Mouse (Mus musculus): Measurements from ENCODE around the gene Klhl22.
"Not testable (repeated sequence)": the region's sequence is repeated elsewhere in the genome, so short reads cannot be mapped to it uniquely, and the experiment has no call there.

The Klhl22 gene

DNA sequence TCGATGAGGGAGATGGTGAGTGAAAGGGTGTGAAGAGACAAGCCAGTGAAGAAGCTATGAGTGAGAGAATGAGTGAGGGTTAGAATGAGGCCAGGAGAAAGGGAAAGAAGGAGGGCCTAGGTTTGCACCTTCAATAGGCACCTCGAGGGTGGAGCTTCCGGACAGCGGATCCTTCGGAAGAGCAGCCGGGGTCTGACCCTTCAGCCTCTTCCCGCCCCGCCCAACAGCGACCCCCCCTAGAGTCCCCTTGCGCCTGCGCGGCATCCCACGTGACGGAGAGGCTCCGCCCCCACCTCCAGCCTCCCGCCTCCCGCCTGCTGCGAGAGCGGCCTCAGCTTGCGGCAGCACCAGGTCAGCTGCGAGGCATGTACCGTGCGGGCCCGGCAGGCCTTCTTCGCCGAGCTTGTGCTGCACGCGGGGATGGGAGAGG is at the start of gene Klhl22:
Klhl22 (plus strand) TSS at position 275 of the 430 bp plus-strand sequence.
- peak; percentile 91 for DNase-seq

DNA sequence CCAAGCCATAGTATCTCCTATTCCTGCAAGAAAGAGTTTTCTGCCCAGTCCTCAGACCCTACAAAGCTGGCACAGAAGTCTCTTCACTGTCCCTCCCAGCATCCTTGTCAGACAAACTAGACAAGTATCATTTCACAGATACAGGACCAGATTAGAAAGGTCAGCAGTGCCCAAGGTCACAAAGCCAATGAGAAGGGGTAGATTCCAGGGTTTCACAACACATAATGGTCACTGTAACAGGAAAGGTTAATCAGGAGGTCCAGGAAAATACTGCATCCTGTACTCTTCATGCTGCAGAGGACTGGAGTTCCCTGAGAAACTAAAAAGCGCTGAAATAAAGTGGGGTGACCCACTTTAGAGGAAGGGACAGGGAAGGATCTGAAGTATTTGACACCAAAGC is 41.6 kb upstream of the Klhl22 start:
- DNase-seq, result no peak

DNA sequence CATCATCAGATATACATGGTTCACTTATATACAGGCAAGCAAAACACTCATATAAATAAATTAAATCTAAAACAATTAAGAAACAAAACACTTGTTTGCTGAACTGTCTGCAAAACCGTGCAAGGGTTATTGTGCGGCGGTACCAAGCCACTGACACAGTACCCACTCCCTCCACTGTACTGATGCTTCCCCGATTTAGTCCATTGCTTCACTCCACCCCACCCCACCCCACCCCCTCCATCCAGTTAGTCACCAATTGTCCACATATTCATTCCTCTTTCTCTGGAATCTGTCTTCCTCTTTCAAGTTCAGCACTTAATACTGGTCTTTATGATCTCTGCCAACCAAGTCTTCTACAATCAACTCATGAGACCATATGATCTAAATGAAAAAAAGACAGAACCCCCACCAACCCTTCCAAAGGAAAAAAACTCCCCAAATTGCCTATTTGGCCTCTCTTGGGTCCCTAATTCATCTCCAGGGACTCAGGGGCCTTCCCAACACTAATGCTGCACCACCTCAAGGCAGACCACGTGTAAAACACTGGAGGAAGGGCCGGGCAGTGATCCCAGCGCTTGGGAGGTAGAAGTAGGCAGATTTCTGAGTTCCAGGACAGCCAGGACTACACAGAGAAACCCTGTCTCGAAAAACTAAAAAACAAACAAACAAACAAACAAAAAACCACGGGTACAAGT is 38.2 kb upstream of the Klhl22 start:
- no peak for DNase-seq

DNA sequence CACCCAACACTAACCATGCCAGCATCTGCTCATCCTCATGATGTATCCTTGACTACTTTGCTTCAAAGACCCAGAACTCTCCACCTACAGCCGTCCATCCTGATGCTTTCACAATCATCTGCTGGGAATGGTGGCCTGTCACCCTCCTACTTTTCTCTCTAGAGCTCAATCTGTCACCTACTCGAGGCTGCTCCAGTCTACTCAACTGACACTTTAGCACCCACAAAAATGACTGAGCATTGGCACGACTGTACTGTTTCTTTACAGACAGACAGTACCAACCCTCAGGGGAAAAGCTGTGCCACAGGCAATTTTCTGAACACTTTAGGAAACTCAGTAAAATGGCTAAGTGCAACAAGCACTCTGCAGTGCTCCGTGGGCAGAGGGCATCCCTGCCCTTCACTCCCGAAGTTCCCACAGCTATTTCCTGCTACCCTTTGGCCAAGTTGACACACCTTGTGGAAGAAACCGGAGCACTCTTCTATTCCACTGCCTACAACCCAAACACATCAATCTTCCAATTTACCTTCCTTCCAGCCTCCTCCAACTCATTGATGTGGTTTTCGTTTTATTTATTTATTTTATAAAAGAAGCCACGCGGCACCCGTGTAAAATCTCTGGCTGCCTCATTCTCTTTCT is 37.5 kb upstream of the Klhl22 start:
- no peak for DNase-seq

DNA sequence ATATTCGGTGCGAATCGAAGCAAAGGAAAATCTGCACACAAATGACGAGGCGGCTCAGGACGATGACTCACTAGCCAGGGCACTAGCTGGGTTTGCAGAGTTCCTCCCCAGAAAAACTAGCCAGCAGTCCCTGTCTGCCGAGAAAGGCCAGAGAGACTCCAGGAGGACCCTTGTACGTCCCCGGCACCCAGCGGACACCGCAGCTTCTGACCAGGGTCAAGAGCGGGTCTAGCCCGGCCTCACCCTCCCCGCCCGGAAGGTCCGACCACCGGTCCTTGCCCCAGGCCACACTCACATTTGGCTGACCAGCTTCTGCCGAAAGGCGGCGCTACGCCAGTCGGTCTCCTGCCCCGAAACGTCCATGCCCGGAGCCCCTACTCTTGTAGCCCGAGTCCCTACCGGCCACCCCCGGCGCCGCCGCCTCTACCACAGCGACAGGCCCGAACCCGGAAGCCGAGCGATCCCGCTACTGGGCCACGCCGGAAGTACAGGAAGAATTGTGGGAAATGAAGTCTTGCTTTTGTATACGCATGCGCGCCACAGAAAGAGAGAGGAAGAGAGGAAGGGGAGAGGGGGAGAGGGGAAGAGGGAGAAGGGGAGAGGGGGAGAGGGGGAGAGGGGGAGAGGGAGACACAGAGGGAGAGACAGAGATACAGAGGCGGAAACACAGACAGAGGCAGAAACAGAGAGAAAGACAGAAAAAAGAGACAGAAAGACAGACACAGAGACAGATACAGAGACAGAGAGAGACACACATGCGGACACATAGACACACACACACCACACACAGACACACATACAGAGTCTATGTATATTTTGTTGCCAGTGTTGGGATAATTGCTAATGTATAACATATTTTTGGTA is 36.7 kb upstream of the Klhl22 start:
- peak; percentile 84 for DNase-seq

DNA sequence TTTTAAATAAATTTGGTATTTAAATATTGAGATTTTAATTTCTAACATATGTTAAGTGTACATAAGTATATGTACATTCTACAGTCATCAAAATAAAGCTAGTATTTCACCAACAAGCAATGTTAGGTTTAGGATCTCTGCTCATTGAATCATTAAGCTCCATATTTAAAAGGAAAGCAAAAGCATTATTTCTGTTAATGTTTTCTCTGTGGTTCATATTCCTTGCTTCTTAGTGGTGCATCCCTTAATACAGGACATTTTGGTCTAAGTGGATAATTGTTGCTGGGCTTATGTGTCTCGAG is 36.1 kb upstream of the Klhl22 start:
- no peak for DNase-seq

DNA sequence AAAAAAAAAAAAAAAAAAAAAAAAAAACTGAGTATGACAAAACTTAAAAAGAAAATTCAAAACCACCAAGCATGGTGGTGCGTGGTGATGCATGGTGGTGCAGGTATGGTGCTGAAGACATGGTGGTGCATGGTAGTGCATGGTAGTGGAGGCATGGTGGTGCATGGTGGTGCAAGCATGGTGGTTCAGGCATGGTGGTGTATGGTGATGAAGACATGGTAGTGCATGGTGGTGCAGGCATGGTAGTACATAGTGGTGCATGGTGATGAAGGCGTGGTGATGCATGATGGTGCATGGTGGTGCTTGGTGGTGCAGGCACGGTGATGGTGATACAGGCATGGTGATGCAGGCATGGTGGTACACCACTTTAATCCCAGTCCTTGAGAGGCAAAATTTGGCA is 35.0 kb upstream of the Klhl22 start:
- no peak for DNase-seq

DNA sequence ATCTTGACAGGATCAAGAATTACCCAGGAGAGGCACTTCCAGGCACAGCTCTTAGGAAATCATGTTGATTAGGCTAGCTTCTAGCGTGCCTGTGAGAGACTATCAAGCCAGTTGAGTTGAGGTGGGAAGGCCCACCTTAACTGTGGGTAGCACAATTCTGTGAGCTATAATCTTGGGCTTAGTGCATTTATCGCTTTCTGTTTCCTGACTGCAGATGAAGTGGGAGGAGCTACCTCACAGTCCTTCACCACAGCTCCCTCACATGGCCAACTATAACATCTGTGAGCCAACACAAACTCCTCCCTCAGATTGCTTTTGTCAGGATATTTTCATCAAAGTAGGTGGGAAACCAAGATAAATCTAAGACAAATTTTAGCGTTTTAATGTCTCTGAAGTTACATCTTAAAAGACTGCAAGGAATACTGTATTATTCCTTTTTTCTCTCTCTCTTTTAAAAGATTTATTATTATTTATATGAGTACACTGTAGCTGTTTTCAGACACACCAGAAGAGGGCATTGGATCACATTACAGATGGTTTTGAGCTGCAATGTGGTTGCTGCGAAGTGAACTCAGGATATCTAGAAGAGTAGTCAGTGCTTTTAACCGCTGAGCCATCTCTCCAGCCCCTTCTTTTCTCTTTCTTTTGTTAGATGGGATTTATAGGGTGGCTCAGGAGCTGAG is 32.1 kb upstream of the Klhl22 start:
- no peak for DNase-seq

DNA sequence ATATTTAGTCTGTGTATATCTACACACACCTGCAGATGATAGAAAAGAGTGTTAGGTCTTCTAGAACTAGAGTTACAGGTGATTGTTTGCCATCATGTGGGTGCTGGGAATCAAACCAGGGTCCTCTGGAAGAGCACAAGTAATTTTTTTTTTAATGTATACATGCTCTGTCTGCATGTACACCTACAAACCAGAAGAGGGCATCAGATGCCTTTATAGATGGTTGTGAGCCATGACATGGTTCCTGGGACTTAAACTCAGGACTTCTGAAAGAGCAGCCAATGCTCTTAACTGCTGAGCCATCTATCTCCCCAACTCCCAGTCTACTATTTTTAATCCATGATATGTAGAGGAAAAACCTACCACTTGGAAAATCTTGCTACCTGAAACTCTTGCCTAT is 29.4 kb upstream of the Klhl22 start:
- no peak for DNase-seq

DNA sequence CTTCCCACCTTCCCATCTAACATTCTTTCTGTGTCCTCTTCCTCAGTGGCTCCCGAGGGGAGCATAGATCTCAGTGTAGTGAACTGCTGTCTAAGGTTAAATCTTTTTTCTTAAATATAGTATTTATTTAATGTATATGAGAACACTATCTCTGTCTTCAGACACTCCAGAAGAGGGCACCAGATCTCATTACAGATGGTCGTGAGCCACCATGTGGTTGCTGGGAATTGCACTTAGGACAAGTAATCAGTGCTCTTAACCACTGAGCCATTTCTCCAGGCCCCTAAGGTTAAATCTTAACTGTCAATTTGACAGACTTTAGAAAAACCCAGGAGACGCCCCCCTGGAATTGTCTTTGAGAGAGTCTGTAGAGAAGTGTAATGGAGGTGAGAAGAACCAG is 27.4 kb upstream of the Klhl22 start:
- DNase-seq, result no peak

DNA sequence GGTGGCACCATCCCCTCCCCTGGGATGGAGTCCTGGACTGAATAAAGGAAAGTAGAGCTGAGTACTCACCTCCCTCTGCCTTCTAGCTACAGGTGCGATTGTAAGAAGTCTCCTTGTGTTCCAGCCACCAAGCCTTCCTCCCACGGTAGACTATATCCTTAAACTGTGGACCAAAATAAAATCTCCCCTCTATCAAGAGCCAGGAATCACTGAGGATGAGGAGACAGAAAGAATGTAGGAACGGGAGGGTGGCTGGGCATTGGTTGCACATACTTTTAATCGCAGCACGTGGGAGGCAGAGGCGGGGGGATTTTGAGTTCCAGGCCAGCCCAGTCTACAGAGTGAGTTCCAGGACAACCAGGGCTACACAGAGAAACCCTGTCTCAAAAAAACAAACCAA is 27.0 kb upstream of the Klhl22 start:
- no peak for DNase-seq

DNA sequence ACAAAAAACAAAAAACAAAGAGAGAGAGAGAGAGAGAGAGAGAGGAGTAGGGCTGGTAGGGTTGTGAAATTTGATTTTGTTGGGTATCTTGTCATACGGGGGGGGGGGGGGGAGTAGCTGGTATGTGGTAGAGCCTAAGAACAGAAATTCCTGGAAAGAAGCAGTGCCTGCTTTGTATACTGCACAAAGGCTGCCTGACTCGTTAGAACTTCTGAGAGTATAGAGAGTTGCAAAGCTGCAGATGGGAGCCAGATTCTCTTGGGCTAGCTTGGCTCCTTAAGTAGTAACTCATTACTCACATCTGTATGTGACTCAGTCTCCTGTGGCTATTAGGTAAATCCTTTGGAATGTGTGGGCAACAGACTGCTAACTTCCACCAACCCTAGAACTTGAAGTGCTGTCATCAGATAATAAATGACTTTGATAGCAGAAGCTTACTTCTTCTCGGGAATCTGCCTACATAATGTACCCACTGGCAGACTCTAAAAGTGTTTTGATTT is 26.5 kb upstream of the Klhl22 start, which contains the start of gene Med15:
Med15 (minus strand) TSS at position 51 of the 500 bp plus-strand sequence.
- no peak for DNase-seq

DNA sequence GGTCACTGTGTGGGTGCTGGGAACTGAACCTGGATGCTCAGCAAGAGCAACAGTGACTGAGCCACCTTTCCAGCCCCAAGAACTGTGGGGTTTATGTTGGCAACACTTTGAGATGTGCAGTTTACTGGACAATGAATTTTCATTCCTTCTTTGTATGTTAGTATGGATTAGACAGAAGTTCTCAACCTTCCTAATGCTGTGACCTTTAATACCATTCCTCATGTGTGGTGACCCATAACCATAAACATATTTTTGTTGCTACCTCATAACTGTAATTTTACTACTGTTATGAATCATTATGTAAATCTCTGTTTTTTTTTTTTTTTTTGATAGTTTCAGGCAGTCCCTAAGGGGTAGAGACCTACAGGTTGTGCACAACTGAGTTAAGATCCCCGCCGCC is 25.8 kb upstream of the Klhl22 start:
- no peak for DNase-seq

DNA sequence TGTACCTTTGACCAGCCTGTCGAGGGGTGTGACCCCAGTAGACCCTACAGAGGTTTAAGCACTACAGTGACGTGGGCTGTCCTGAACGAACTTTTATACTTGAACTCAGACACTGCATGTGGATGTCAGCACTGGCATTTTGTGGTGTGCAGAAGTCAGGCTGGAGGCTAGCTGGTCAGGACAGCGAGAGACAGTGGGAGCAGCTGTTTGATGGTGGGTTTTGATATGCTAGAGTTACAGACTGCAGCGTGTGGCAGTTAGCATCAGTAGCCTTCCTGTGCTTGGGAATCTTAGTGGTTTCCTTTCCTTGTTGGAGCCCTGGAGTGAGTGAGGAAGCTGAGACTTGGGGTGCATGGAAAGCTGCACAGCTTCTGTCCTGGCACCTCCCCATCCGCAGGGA is 24.5 kb upstream of the Klhl22 start:
- not testable (repeated sequence) for DNase-seq

DNA sequence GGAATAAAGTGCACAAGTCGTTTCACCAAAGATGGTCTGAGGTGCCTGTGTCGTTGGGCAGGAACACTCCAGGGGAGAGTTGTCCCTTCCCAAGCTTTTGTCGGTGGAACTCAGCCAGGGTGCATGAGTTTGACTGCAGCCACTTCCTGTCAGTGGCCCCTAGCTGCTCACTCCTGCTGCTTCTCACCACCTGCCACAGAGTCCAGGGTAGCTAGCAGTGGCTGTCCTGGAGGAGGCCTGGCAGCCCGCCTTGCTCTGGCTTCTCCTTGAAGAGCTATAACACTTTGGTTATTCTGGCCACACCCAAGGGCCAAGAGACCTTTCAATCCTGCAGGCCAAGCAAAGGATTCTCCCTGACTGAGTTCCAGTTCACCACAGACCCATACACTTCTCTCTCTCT is 23.3 kb upstream of the Klhl22 start:
- no peak for DNase-seq

DNA sequence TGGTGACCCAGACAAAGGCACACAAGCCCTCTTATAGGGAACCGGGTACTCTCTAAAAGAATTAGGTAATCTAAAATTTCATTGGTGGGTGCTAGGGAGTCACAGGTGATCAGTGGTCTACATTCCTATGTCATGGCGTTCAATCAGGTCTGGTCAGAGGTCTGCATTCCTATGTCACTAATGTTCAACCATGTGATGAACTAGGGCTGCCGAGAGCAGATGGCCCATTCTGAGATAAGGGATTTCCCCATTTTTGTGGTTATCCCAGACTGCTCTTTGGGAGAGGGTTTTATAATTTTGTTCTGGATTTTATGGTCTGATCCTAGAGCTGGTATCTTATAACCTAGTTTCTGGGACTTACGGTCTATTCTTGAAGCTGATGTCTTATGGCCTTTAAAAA is 19.3 kb upstream of the Klhl22 start:
- DNase-seq, result no peak

DNA sequence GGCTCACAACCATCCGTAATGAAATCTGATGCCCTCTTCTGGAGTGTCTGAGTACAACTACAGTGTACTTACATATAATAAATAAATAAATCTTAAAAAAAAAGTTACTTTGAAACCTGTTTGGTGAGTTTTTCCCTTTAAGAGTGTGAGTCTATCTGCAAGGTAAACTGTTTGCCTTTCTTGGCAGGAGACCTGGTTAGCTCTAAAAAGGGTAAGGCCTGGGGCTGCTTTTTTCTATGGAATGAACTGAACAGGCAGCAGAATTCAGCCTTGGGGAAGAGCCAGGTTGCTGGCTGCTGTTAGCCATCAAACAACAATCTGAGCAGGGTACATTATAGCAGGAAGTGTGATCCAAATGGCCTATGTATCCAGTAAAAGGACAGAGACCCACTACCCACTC is 16.6 kb upstream of the Klhl22 start:
- DNase-seq, result no peak

DNA sequence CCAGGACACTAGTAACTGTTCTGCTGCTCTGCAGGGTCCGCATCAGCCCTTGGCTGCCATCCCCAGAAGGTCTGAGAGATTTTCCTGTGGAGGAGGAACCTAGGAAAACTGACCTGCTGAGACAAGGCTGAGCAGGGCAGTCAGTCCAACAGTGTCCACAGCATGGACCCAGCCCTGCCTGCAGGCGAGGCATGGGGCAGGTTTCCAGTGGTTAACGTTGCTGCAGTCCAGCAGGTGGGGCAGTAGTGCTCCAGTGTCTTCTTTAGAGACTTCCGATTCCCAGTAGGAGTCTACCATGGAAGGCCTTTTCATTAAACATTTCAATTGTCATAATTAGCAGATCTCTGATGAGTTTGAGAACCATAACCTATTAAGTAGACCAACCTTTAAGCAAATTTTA is 16.1 kb upstream of the Klhl22 start:
- no peak for DNase-seq

DNA sequence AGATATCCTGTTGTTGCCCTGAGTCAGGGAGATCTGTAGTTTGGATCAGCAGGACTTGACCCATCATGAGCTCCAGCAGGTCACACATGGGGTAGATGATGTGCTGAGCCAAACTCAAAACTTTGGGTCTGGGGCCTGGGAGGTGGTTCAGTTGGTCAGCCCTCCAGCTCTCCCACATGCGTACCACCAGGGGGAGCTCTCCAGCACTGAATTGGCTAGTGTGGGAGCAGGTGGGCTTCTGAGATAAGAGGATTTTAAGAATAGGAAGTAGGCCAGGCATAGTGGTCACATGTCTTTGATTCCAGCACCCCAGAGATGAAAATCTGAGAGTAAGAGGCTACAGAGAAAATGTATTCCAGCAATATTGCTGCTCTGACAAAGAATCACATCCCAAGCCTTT is 14.9 kb upstream of the Klhl22 start:
- no peak for DNase-seq

DNA sequence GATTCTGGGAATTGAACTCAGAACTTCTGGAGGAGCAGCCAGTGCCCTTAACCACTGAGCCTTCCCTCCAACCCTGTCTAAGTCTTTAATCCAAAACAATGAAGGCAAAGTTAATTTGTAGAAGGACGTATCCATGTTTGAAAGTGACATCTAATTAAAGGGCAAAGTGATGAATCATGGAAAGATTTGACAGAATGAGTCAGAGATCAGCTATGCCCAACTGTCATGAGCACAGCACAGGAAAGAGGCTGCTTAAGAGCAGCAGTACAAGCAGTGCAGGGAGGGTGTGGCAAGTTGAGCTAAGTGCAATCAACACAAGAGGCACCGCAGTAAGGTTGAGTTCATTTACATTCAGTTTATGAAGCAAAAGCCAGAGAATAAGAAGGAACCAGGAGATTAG is 14.4 kb upstream of the Klhl22 start:
- DNase-seq, result no peak

DNA sequence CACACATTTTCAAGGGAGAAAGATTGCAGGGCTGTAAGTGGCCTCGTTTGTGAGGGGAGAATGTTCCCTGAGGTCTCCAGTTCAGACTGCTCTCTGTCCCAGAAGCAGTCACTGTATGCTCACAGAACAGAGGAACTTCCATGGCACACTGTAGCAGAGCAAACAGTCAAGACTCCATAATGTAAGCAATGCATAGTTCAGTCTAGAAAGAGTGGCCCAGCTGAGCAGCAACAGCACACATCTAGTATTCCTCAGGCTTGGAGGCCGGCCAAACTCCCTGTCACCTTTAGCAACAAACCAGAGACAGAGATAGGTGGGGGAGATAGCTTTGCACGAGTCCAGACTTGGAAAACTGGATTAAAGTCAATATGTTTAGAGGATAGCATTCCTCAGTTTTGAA is 6.4 kb upstream of the Klhl22 start:
- no peak for DNase-seq

DNA sequence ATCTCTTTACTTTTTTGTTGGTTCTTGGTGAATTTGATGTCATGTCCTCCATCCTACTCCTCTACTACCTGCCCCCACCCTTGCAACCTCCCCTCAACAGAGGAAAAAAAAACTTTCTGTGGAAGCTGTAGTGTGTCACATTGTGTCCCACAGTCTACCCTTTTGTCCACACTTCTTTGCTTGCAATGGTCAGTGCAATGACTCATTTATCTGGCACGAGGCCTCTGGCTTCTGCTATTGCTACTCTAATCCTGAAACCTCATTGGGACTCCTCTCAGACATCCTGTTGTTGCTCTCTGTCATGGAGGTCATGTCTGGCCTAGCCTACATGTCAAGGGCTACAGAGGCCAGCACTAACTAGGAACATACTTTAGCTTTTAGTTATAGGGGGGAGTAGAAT is 5.7 kb upstream of the Klhl22 start:
- DNase-seq, result no peak

DNA sequence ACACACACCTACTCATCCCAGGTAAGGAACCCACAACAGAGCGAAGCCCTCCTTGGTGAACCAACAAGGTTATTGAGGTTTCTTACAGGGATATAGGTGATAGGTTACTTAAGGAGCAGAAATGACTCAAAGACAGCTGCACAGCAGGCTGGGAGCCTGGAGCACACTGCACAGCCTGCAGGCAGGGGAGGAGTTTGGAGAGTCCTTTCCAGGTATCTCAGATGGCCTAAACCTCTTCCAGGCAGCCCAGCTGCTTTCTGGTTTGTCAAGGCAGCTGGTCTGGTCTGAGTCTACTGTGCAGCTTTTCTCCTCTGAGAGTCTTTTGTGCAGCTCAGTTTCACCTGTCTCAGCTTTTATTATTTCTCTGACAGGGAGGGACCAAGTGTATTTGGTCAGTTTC is 1.7 kb upstream of the Klhl22 start:
- no peak for DNase-seq

Measured in cerebellum, adult 8-10 months (tissue).